Mouse (Mus musculus) bone marrow macrophage, adult 2 months (primary cell): ENCODE data around the gene Cnn1.

Experiments used
- CTCF ChIP-seq: IDR thresholded peaks from 2 replicates; pipeline ENCODE4 v1.5.1; 2012; ENCODE audit warnings: low read depth, mild to moderate bottlenecking, low read length, moderate library complexity
- POLR2A ChIP-seq: IDR thresholded peaks from 2 replicates; pipeline ENCODE4 v1.6.1; 2012; ENCODE audit warnings: mild to moderate bottlenecking, low read depth, low read length, borderline replicate concordance

DNA sequence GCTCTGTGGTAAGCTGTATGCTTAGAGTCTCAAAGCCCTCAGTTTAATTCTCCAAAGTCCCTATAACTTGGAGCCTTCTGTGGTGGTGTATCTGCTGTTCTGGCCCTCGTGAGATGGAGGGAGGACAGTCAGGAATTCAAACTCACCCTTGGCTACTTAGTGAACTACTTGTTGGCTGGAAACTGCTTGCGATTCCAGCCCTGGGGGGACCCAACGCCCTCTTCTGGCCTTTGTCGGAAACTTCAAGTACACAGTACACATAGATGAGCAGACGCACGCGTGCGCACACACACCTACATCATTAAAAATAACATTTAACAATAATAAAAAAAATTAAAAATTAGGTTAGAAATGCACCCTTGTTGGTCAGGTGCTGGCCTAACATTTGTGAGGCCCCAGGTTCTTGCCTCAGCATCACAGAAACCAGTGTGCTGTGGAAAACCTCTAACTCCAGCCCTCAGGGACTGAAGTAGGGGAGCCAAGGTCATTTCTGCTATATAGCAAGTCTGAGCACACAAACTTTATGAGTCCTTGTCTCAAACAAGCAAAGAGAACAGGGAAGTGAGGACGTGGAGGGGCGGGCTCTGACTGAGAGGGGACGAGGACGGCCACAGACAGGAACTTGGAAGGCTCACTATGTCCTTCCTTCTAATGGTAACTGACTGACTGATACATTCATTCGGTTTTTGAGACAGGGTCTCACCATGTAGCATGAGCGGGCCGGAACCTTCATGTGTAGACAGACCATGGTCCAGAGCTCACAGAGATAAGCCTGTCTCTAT is 26.4 kb downstream of the Cnn1 start:
- TF ChIP-seq CTCF: 0 out of 2 replicates have a peak, but pooled peaks have one; percentile 9
- TF ChIP-seq POLR2A: no peak
